Mouse (Mus musculus): ENCODE results near the gene Lgr4.

DNA sequence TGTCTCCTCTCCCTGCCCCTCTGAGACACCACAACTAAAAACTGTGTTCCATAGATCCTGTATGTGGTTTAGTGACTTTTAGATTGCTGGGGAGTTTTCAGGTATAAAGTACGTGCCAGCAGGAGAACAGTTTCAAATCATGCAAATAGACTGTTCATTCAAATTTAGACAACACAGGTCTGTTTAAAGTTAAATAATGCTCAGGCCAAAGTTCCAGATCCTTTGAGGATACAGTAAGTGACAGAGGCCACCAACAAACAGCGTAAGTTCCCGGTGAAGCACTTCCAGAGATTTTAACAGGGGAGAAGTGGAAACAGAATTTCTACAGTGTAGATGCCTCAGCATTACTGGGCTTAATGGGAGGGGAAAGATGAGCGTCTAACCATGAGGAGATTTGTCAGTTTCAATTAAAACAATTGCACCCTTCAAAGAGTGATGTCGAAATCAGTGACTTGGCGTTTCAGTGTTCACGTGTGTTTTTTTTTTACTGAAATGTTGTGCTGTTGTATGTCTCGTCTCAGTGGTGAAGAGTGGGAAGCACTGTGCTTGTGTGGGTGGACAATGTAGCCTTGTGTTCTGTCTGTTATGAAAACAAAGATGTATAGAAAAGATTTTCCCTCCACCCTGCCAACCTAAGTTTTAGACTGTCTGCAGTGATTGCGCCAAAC is 48.4 kb downstream of the Lgr4 start:
- no peak for TF ChIP-seq POLR2A (IDR thresholded peaks at IDR 0.05; ENCODE audit: borderline replicate concordance, extremely low read depth, low read depth, low read length)
- TF ChIP-seq CTCF (IDR thresholded peaks at IDR 0.05; ENCODE audit: insufficient read depth, low read length), result no peak
